Mouse (Mus musculus) liver, embryonic 11.5 days (tissue): ENCODE measurements around the gene Fscb. TPM values are rescaled to one million over a fixed set of nuclear protein-coding genes. Genes with fewer than 3 reads are reported as not detected.

Experiments
- ATAC-seq: fragments of 200-750 bp; cut with Nextera tagmentation; replicated peaks from 2 replicates; pipeline ENCODE4 v1.8.0; 2017; ENCODE audit warnings: moderate number of reproducible peaks, mild to moderate bottlenecking, moderate TSS enrichment, moderate library complexity; ENCODE audit not compliant: low FRiP score
- DNase-seq: peaks from one replicate; pipeline ENCODE4 v3.0.0-alpha.2; 2017; ENCODE audit warnings: low spot score
- H3K27ac ChIP-seq: fragments of 300-500 bp; sonication (generic); 2 replicates; pipeline ENCODE4 v1.5.1; 2014; ENCODE audit warnings: mild to moderate bottlenecking, low read depth, low read length, control low read depth
- H3K27me3 ChIP-seq: fragments of 300-500 bp; sonication (generic); replicated peaks from 2 replicates; pipeline ENCODE4 v1.6.1; 2014; ENCODE audit warnings: low read length, mixed read lengths; ENCODE audit not compliant: control insufficient read depth, insufficient read depth
- H3K36me3 ChIP-seq: fragments of 300-500 bp; sonication (generic); 2 replicates; pipeline ENCODE4 v1.6.1; 2014; ENCODE audit warnings: mild to moderate bottlenecking, low read length, moderate library complexity, mixed read lengths; ENCODE audit not compliant: control insufficient read depth, insufficient read depth
- H3K4me1 ChIP-seq: fragments of 300-500 bp; sonication (generic); replicated peaks from 2 replicates; pipeline ENCODE4 v1.6.1; 2014; ENCODE audit warnings: low read length, mixed read lengths; ENCODE audit not compliant: control insufficient read depth, insufficient read depth
- H3K4me2 ChIP-seq: fragments of 300-500 bp; sonication (generic); 2 replicates; pipeline ENCODE4 v1.6.1; 2014; ENCODE audit warnings: mild to moderate bottlenecking, control low read depth, moderate library complexity
- H3K4me3 ChIP-seq: fragments of 300-500 bp; sonication (generic); 2 replicates; pipeline ENCODE4 v1.5.1; 2014; ENCODE audit warnings: low read depth, low read length, control low read depth
- H3K9ac ChIP-seq: fragments of 300-500 bp; sonication (generic); 2 replicates; pipeline ENCODE4 v1.6.1; 2014; ENCODE audit warnings: low read depth, low read length, control low read depth
- H3K9me3 ChIP-seq: fragments of 300-500 bp; sonication (generic); 2 replicates; pipeline ENCODE4 v1.6.1; 2016; ENCODE audit warnings: low read length, inconsistent platforms, mixed read lengths; ENCODE audit not compliant: control insufficient read depth
- WGBS: fragments of 180-500 bp; shearing (Covaris S2); extraction: QIAGEN DNeasy Blood & Tissue Kit; methylation state at CpG from one replicate; pipeline ENCODE4 v1.1.7; 2014; 5-methylcytosine and 5-hydroxymethylcytosine counted together
- polyA plus RNA-seq: library from polyadenylated mRNA; unstranded; fragments of >200 nt; fragmentation: Nextera tagmentation; extraction: Ambion mirVana; gene quantifications from 2 replicates; pipeline ENCODE4 v1.2.1, GENCODE M21; 2014

Fscb gene
- polyA plus RNA-seq: not detected in 2 replicates

- Histone ChIP-seq H3K27me3 (no peaks in the 10 kb centered on the region), H3K36me3 (no peaks in the 10 kb centered on the region), H3K27ac (no peak within 1 kb of the TSS), H3K4me1 (no peaks in the 10 kb centered on the region), H3K4me2 (no peak within 1 kb of the TSS), H3K9me3 (no peaks in the 10 kb centered on the region), H3K4me3 (no peak within 1 kb of the TSS), H3K9ac (no peak within 1 kb of the TSS)
- WGBS: 63% methylated on average over 1 of the region's 1 CpGs
- no peak for ATAC-seq
- DNase-seq: no peak
Measured at GRCm38 (mm10) chr12:64474590-64474989, at the start of gene Fscb. Gene Fscb (minus strand): TSS chr12:64474690.

DNA sequence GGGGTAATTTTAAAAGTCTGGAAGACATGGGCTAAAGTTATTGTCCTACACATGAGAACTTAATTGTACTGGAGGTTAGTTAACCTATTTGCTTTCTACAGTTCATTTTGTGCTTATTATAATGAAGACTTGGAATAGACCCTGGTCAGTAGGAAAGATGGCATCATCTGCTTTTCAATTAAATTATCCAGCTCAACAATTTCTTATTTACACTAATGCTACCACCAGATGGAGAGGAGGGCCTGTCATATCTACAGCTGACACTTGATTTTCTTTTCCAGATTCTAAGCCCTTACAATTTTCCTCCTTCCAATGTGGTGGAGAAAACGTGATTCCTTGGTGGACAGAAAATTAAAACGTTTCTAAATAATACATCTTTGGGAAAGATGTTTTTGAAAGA, 42.3 kb upstream of the Fscb start:
- Histone ChIP-seq H3K27ac (no peak overlapping the region), H3K36me3 (no peaks in the 10 kb centered on the region), H3K4me1 (no peaks in the 10 kb centered on the region), H3K27me3 (no peaks in the 10 kb centered on the region), H3K4me3 (no peak overlapping the region), H3K9ac (no peak overlapping the region), H3K9me3 (no peaks in the 10 kb centered on the region), H3K4me2 (no peak overlapping the region)
- 54% methylated on average over 2 of the region's 2 CpGs for WGBS
- DNase-seq (no peak), ATAC-seq (no peak)

DNA sequence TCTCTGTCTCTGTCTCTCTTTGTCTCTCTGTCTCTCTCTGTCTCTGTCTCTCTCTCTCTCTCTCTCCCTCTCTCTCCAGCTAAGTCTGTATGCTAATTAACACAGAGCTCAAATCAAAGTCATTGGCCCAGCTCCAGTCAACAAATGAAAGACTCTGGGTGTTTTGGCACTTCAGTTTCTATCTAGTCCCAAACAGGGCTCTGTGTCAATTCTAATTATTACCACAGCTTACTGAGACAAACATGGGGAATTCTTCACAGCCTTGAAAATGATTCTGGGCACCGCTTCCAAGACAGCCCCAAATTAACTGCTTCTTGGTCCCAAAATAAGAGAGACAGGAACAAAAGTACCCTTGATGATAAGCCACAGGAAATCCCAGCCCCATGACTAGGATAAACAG, 38.9 kb upstream of the Fscb start:
- Histone ChIP-seq H3K27me3 (no peaks in the 10 kb centered on the region), H3K4me3 (no peak overlapping the region), H3K9ac (no peak overlapping the region), H3K9me3 (no peaks in the 10 kb centered on the region), H3K36me3 (no peaks in the 10 kb centered on the region), H3K4me2 (no peak overlapping the region), H3K27ac (no peak overlapping the region), H3K4me1 (no peaks in the 10 kb centered on the region)
- DNase-seq (no peak), ATAC-seq (no peak)
- 76% methylated on average over 1 of the region's 1 CpGs for WGBS

GRCm38 (mm10) chr12:64497706-64498105, 23.2 kb upstream of the Fscb start:
- H3K9ac ChIP-seq: no peak overlapping the region
- H3K27me3 ChIP-seq: no peaks in the 10 kb centered on the region
- 74% methylated on average over 5 of the region's 5 CpGs for WGBS
- no peak overlapping the region for H3K4me3 ChIP-seq
- no peak for DNase-seq
- H3K36me3 ChIP-seq: no peaks in the 10 kb centered on the region
- no peaks in the 10 kb centered on the region for H3K9me3 ChIP-seq
- ATAC-seq: no peak
- H3K4me2 ChIP-seq: no peak overlapping the region
- H3K27ac ChIP-seq: no peak overlapping the region
- no peaks in the 10 kb centered on the region for H3K4me1 ChIP-seq

DNA sequence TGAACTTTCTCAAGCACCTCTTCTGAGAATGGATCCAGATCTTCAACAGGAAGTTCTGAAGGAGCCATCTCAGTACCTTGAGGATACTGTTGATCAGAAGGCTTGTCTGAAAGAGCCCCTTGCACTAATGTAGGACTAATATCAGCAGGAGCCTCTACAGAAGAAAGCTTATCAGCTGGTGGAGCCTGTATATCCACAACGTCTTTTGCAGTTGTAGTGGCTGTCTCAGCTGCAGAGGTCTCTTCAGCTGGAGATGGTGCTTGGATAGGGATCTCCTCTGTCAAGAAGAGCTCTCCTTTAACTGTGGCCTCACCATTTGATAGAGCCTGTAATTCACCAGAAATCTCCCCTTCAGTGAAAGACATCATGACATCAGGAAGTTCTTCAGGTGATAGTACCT, 875 bp downstream of the Fscb start:
- 69% methylated on average over 1 of the region's 1 CpGs for WGBS
- Histone ChIP-seq H3K4me2 (no peak overlapping the region), H3K4me1 (no peaks in the 10 kb centered on the region), H3K36me3 (no peaks in the 10 kb centered on the region), H3K27ac (no peak overlapping the region), H3K4me3 (no peak overlapping the region), H3K27me3 (no peaks in the 10 kb centered on the region), H3K9me3 (no peaks in the 10 kb centered on the region), H3K9ac (no peak overlapping the region)
- no peak for ATAC-seq
- no peak for DNase-seq

- Histone ChIP-seq H3K36me3 (no peaks in the 10 kb centered on the region), H3K4me3 (no peak overlapping the region), H3K9ac (no peak overlapping the region), H3K9me3 (no peaks in the 10 kb centered on the region), H3K27ac (no peak overlapping the region), H3K4me2 (no peak overlapping the region), H3K27me3 (no peaks in the 10 kb centered on the region), H3K4me1 (no peaks in the 10 kb centered on the region)
- ATAC-seq (no peak), DNase-seq (no peak)
- WGBS: 82% methylated on average over 1 of the region's 1 CpGs
Measured at GRCm38 (mm10) chr12:64473136-64473535, 1.4 kb downstream of the Fscb start.

DNA sequence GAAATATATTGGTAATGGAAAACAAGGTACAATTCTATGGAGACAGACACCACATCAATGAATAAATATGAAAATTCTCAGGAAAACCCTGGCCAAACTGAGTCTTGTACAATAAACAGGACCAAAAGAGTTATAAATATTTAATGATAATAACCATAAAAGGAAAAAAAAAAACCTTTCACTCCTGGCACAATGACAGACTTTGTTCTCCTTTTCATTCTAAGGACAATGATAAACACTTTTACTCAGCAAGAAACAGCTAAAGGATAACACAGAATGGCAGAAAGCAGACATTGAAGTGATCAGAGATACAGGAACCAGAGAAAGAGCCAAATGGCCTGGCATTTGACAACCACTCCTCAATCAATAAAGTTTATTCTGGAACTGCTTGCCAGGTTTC, 19.3 kb downstream of the Fscb start:
- H3K27ac ChIP-seq: no peak overlapping the region
- H3K9ac ChIP-seq: no peak overlapping the region
- no peaks in the 10 kb centered on the region for H3K4me1 ChIP-seq
- no peaks in the 10 kb centered on the region for H3K27me3 ChIP-seq
- no peak overlapping the region for H3K4me3 ChIP-seq
- no peaks in the 10 kb centered on the region for H3K9me3 ChIP-seq
- ATAC-seq: no peak
- no peaks in the 10 kb centered on the region for H3K36me3 ChIP-seq
- no peak for DNase-seq
- H3K4me2 ChIP-seq: no peak overlapping the region

GRCm38 (mm10) chr12:64449911-64450310, 24.6 kb downstream of the Fscb start:
- Histone ChIP-seq H3K9ac (no peak overlapping the region), H3K4me1 (no peaks in the 10 kb centered on the region), H3K27me3 (no peaks in the 10 kb centered on the region), H3K27ac (no peak overlapping the region), H3K4me3 (no peak overlapping the region), H3K36me3 (no peaks in the 10 kb centered on the region), H3K9me3 (no peaks in the 10 kb centered on the region), H3K4me2 (no peak overlapping the region)
- ATAC-seq (no peak), DNase-seq (no peak)
- 75% methylated on average over 9 of the region's 9 CpGs for WGBS

- DNase-seq (no peak), ATAC-seq (no peak)
- Histone ChIP-seq H3K9me3 (no peaks in the 10 kb centered on the region; the same call in 1 of the 2 replicates), H3K4me2 (no peak overlapping the region), H3K27ac (no peak overlapping the region), H3K4me3 (no peak overlapping the region), H3K4me1 (no peaks in the 10 kb centered on the region), H3K27me3 (no peaks in the 10 kb centered on the region), H3K36me3 (no peaks in the 10 kb centered on the region), H3K9ac (no peak overlapping the region)
- WGBS: 42% methylated on average over 2 of the region's 2 CpGs
Measured at GRCm38 (mm10) chr12:64436675-64437074, 37.8 kb downstream of the Fscb start.
